Mouse (Mus musculus) liver, postnatal 0 days (tissue): Measurements from ENCODE around the gene Foxn3.

Experiments used
- CTCF ChIP-seq: sonication (generic); IDR thresholded peaks from 2 replicates; pipeline ENCODE4 v1.5.1; 2016; ENCODE audit warnings: antibody characterized with exemption, low read depth
- EP300 ChIP-seq: IDR thresholded peaks from 2 replicates; pipeline ENCODE4 v1.6.1; 2016; ENCODE audit warnings: antibody characterized with exemption, low read depth, mild to moderate bottlenecking

DNA sequence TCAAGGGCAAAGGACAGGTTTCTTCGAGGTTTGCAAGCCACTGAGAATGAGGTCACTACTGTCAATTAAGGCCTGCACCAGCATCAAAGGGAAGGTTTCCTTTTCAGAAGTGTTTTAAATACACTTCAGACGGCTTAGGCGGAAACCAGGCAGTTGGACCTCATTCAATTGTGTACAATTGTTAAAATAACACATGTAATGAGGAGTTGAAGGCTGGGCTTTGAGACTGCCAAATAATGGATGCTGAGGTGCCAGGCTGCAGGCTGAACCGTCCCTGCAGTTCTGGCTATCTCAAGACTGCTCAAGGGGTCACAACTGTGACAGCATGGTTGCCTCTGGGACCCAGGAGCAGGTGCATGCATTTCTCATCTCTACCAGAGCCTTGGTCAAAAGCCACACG lies 89.2 kb downstream of the Foxn3 start:
- TF ChIP-seq CTCF (no peak), EP300 (no peak)
